Mouse (Mus musculus) forebrain, embryonic 14.5 days (tissue): ENCODE measurements around the gene Gm4302. TPM values are rescaled to one million over a fixed set of nuclear protein-coding genes. Genes with fewer than 3 reads are reported as not detected.

ENCODE experiments used
- polyA plus RNA-seq: library from polyadenylated mRNA; unstranded; fragments of >200 nt; fragmentation: Nextera tagmentation; extraction: Ambion mirVana; gene quantifications from 2 replicates; pipeline ENCODE4 v1.2.1, GENCODE M21; 2014

Gene Gm4302
- polyA plus RNA-seq, 1 experiment from 2014 or later = not detected

Other genes with a start within 250 kb of the Gm4302 start
- gene Gm4301, start 5.2 kb upstream of the Gm4302 start, polyA plus RNA-seq = not detected in 2 replicates
- gene Gm4303, start 5.1 kb downstream of the Gm4302 start, polyA plus RNA-seq = not detected in 2 replicates
- not detected in 2 replicates for gene Gm4305, start 10.3 kb downstream of the Gm4302 start, polyA plus RNA-seq
- gene Gm4307, start 20.5 kb downstream of the Gm4302 start, polyA plus RNA-seq = not detected in 2 replicates
- not detected in 2 replicates for gene Gm4312, start 41.7 kb downstream of the Gm4302 start, polyA plus RNA-seq
- gene Tmtc3, start 146.5 kb downstream of the Gm4302 start, polyA plus RNA-seq = 6.6 and 9.7 TPM in 2 replicates
- gene Cep290, start 146.7 kb downstream of the Gm4302 start, polyA plus RNA-seq = 4.9 and 6.0 TPM in 2 replicates
- 14.9 and 16.3 TPM in 2 replicates for gene 4930430F08Rik, start 249.6 kb downstream of the Gm4302 start, polyA plus RNA-seq
- gene 1700017N19Rik, start 249.6 kb downstream of the Gm4302 start, polyA plus RNA-seq = not detected in 2 replicates